Mouse (Mus musculus) heart, postnatal 36 days (tissue): ENCODE results near the gene Il4i1. TPM values are rescaled to one million over a fixed set of nuclear protein-coding genes. Genes with fewer than 3 reads are reported as not detected.

Source experiments
- DNase-seq, 2 experiments: peaks; one replicate each; pipeline ENCODE4 v3.0.0; 2021 to 2022
- intact Hi-C: fragments of 180-260 bp; cut with DNase I; formaldehyde crosslinking; loops from one replicate; pipeline ENCODE4 v1.15.1; 2025
- microRNA-seq, 2 experiments: library from miRNA; unstranded; fragments of <30 nt; microRNA quantifications; one replicate each; pipeline ENCODE4 v1.2.0; 2021; ENCODE audit warnings: borderline number of aligned reads in 2 of 2
- total RNA-seq, 2 experiments: library from RNA; stranded (reverse); gene quantifications; 2 replicates each; pipeline ENCODE4 v1.2.3; 2021

Il4i1 gene
- total RNA-seq, 2 experiments from 2014 or later, result 0.89 TPM

DNA sequence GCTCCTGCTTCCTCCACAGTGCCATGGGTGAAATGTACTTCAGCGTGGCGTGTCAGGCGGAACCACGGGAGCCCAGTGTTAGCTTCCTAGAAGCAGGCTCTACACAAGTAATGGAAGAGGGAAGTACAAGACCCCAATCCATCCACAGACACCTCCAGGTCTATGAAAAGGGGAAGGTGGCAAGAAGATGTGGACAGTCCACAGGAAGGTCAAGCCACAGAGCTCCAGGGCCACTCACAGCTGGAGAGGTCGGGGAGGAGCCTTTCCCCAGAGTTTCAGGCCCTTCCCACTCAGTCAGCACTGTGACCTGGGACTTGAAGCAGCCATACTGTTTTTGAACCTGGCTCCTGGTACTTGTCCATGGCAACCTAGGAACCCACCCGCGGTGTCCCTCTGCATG lies 70.8 kb downstream of the Il4i1 start:
- intact Hi-C loops, result no loop called here

DNA sequence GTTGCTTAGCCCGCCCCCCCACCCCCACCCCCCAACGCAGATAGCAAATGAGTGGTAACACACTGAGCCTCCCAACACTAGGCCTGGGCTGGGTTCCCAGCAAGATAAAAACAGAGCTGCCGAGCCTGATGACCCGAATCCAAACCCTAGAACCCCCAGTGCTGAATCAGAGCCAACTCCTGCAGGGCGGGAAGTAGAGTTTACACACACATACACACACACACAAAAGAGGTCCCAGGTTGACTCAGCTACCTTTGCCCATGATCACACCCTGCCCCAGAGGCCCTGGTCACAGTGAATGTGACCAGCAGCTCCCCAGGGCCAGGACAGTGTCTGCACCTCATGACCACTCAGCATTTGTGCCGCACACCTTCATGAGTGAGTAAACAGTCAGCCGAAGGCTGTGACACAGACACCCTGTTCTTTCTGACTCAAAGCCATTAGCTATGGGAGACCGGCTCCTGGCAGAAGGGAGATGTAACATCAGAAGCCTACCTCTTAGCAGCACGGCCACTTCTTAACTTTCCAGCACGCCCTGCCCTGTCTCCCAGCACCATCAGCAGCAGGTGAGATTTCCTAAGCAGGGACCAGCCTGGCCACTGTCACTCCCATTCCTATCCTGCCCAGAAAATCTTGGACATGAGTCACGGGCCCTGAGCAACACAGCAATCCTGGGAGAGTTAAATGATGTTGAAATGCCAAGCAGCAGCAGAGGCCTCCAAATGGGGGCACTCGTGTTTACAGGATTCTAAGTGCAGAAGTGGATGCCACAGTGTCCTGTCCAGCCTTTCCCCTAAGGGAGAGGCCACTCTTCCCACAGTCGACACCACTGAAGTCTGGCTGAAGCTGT lies 72.3 kb downstream of the Il4i1 start:
- no peak for DNase-seq
- intact Hi-C loops, result no loop called here

More for the DNA sequence above, 70.8 kb downstream of the Il4i1 start:
- no peak for DNase-seq

DNA sequence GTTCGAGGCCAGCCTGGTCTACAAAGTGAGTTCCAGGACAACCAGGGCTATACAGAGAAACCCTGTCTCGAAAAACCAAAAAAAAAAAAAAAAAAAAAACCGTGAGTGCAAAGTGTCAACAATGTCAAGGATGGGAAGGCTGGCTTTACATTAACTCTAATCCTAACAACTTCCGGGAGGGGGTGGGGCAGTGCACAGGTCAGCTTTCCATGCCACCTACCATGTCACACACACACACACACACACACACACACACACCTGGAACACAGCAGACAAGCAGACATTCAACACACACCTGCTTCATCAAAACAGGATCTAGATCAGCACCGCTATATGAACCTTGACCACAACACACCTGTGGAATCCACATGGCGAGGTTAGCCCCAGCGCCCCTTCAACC lies 74.0 kb downstream of the Il4i1 start:
- no peak for DNase-seq
- intact Hi-C loops, result no loop called here

Small RNA genes lying within 50 kb of the gene (microRNA-seq; reads per million reads assigned to microRNA genes)
- 0 reads per million in 2 experiments for gene Mir707

Other genes starting within 250 kb of the Il4i1 start
- gene Napsa, start 244.0 kb upstream of the Il4i1 start, total RNA-seq, result under 1 TPM; 0.43 to 0.78 TPM
- gene Kcnc3, start 225.7 kb upstream of the Il4i1 start, total RNA-seq, result 1 to 10 TPM; 2.0 to 2.3 TPM
- gene Myh14, start 145.5 kb upstream of the Il4i1 start, total RNA-seq, result 100 to 1,000 TPM in 1 of 2 experiments, 10 to 100 TPM in 1; 81.8 to 110 TPM
- gene Izumo2, start 107.6 kb upstream of the Il4i1 start, total RNA-seq, result not detected
- 10 to 100 TPM; 25.3 to 26.7 TPM for gene Vrk3, start 68.0 kb upstream of the Il4i1 start, total RNA-seq
- gene Zfp473, start 65.3 kb upstream of the Il4i1 start, total RNA-seq, result under 1 TPM; 0.06 to 0.14 TPM
- 10 to 100 TPM; 21.9 to 28.9 TPM for gene Nup62, start 299 bp upstream of the Il4i1 start, total RNA-seq
- gene Atf5, start 271 bp downstream of the Il4i1 start, total RNA-seq, result 10 to 100 TPM; 54.3 to 62.0 TPM
- 10 to 100 TPM; 73.6 to 75.4 TPM for gene Akt1s1, start 32.6 kb downstream of the Il4i1 start, total RNA-seq
- 10 to 100 TPM; 58.1 to 59.1 TPM for gene Tbc1d17, start 32.7 kb downstream of the Il4i1 start, total RNA-seq
- gene Pnkp, start 40.8 kb downstream of the Il4i1 start, total RNA-seq, result 10 to 100 TPM; 18.6 to 21.1 TPM
- 100 to 1,000 TPM; 158 to 183 TPM for gene Ptov1, start 53.4 kb downstream of the Il4i1 start, total RNA-seq
- 10 to 100 TPM; 76.9 to 81.1 TPM for gene Med25, start 76.3 kb downstream of the Il4i1 start, total RNA-seq
- 10 to 100 TPM; 16.9 to 17.5 TPM for gene Fuz, start 79.7 kb downstream of the Il4i1 start, total RNA-seq
- gene Ap2a1, start 113.1 kb downstream of the Il4i1 start, total RNA-seq, result 10 to 100 TPM; 69.8 to 72.0 TPM
- not detected for gene Tsks, start 126.8 kb downstream of the Il4i1 start, total RNA-seq
- gene Cpt1c, start 158.5 kb downstream of the Il4i1 start, total RNA-seq, result 1 to 10 TPM; 1.4 to 2.1 TPM
- 100 to 1,000 TPM; 104 to 107 TPM for gene Prmt1, start 170.2 kb downstream of the Il4i1 start, total RNA-seq
- gene Irf3, start 181.3 kb downstream of the Il4i1 start, total RNA-seq, result 10 to 100 TPM; 27.3 to 31.7 TPM
- gene Bcl2l12, start 182.3 kb downstream of the Il4i1 start, total RNA-seq, result 10 to 100 TPM; 10.2 to 11.2 TPM
- 10 to 100 TPM; 48.0 to 48.1 TPM for gene Scaf1, start 200.0 kb downstream of the Il4i1 start, total RNA-seq
- gene Rras, start 201.6 kb downstream of the Il4i1 start, total RNA-seq, result 10 to 100 TPM; 45.1 to 53.3 TPM
- 10 to 100 TPM; 23.4 to 29.4 TPM for gene Prr12, start 236.5 kb downstream of the Il4i1 start, total RNA-seq
- 10 to 100 TPM; 30.3 to 32.1 TPM for gene Nosip, start 246.0 kb downstream of the Il4i1 start, total RNA-seq
- gene Prrg2, start 246.3 kb downstream of the Il4i1 start, total RNA-seq, result 1 to 10 TPM; 7.7 to 7.9 TPM